ENCODE assay signal across 26 mouse cellular contexts in the genomic region with DNA sequence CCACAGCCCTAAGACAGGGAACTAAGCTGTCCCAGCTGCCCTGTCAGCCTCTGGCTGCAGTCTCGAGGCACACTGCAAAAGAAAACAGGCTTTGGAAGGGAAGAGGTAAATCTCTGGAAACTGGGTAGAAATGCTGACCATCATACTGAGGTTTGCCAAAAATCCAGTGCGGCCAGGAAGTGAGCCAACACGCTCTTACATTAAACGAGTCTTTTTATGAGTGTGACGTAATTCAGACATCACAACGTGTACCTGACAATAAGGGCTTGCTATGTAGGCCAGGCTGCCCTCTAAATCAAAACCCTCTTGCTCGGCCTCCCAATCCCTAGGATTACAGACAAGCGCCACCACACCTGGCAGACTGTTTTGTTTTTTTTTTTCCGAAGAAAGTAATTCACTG. TPM values are rescaled to one million over a fixed set of nuclear protein-coding genes. Genes with fewer than 3 reads are reported as not detected.
DNase-seq lines count a peak whose midpoint lies in the region; ATAC-seq and TF ChIP-seq lines count a peak whose summit lies in the region.
"Had no signal": no experiment of that assay in that cellular context is flagged by ENCODE, and none has a peak within 500 bp of the region (broad histone marks: within the 10 kb centered on the region; RNA-seq: fewer than 3 reads in every experiment).

No protein-coding gene starts in this region.

- no peaks in the 10 kb centered on the region for H3K36me3 ChIP-seq in lung, embryonic 14.5 days (ENCODE audit: insufficient read depth)
- H3K36me3 ChIP-seq in limb, embryonic 14.5 days (ENCODE audit: control insufficient read depth, insufficient read depth, low read length), result no peaks in the 10 kb centered on the region
- no peaks in the 10 kb centered on the region for H3K36me3 ChIP-seq in kidney, embryonic 16.5 days (ENCODE audit: insufficient read depth, low read length)
- H3K36me3 ChIP-seq: embryonic facial prominence, embryonic 10.5 days; embryonic facial prominence, embryonic 13.5 days; heart, embryonic 12.5 days; heart, embryonic 15.5 days; hindbrain, embryonic 12.5 days; hindbrain, embryonic 15.5 days had no signal

- no peaks in the 10 kb centered on the region for H3K9me3 ChIP-seq in lung, embryonic 14.5 days (ENCODE audit: low read depth, low read length)
- H3K9me3 ChIP-seq in limb, embryonic 14.5 days (ENCODE audit: control insufficient read depth, low read length), result no peaks in the 10 kb centered on the region
- no peaks in the 10 kb centered on the region for H3K9me3 ChIP-seq in kidney, embryonic 16.5 days (ENCODE audit: low read length)
- H3K9me3 ChIP-seq: embryonic facial prominence, embryonic 10.5 days; embryonic facial prominence, embryonic 13.5 days; heart, embryonic 12.5 days; heart, embryonic 15.5 days; hindbrain, embryonic 12.5 days; hindbrain, embryonic 15.5 days had no signal

- H3K9ac ChIP-seq in lung, embryonic 14.5 days, result no peak overlapping the region
- no peak overlapping the region for H3K9ac ChIP-seq in limb, embryonic 14.5 days (ENCODE audit: low read depth, low read length, severe bottlenecking)
- no peak overlapping the region for H3K9ac ChIP-seq in kidney, embryonic 16.5 days (replicated peaks; ENCODE audit: low read length)
- H3K9ac ChIP-seq: embryonic facial prominence, embryonic 13.5 days; forebrain, postnatal 0 days; heart, embryonic 12.5 days; heart, embryonic 15.5 days; hindbrain, embryonic 12.5 days; hindbrain, embryonic 15.5 days had no signal

- no peak overlapping the region for H3K4me3 ChIP-seq in lung, embryonic 14.5 days (ENCODE audit: low read depth, low read length)
- H3K4me3 ChIP-seq in limb, embryonic 14.5 days (replicated peaks; ENCODE audit: low read length), result no peak overlapping the region
- H3K4me3 ChIP-seq in kidney, embryonic 16.5 days (ENCODE audit: low read length), result no peak overlapping the region
- H3K4me3 ChIP-seq: embryonic facial prominence, embryonic 10.5 days; embryonic facial prominence, embryonic 13.5 days; erythroblast, embryonic 14.5 days; gastrocnemius, adult 2 months; heart, embryonic 12.5 days; heart, embryonic 15.5 days; hindbrain, embryonic 12.5 days; hindbrain, embryonic 15.5 days had no signal

- ATAC-seq in lung, embryonic 14.5 days (ENCODE audit: insufficient read depth), result no peak
- ATAC-seq in limb, embryonic 14.5 days (ENCODE audit: low FRiP score, low read depth), result no peak; the same call in 1 of the 2 replicates
- no peak for ATAC-seq in kidney, embryonic 16.5 days (ENCODE audit: low FRiP score, low TSS enrichment)
- ATAC-seq: forebrain, embryonic 14.5 days; forebrain, postnatal 0 days; Patski had no signal

- peak; percentile 39 for DNase-seq in lung, embryonic 14.5 days
- DNase-seq in lung, postnatal 10 days, result no peak
- DNase-seq in 416B (ENCODE audit: low read depth) (peak; percentile 50), NIH3T3 (ENCODE audit: low read depth) (peak; percentile 15)
- DNase-seq in limb, embryonic 14.5 days (ENCODE audit: low spot score), result peak; percentile 68
- no peak for DNase-seq in urinary bladder, postnatal 25 days (ENCODE audit: low spot score)
- DNase-seq: adrenal gland, postnatal 10 days; cerebellum, adult 11 months; cerebellum, adult 2 months; cerebellum, adult 9-11 months; cerebellum, postnatal 36 days; embryo, embryonic 11 days; forebrain, postnatal 0 days; gastrocnemius, adult 2 months; gastrocnemius, postnatal 25 days; heart, adult 18-20 months had no signal

- no peak overlapping the region for H3K27ac ChIP-seq in lung, embryonic 14.5 days (ENCODE audit: low read depth)
- H3K27ac ChIP-seq in limb, embryonic 14.5 days (replicated peaks; ENCODE audit: low read depth, low read length), result no peak overlapping the region; the same call in none of the 2 replicates
- no peak overlapping the region for H3K27ac ChIP-seq in kidney, embryonic 16.5 days (ENCODE audit: low read length)
- H3K27ac ChIP-seq: embryonic facial prominence, embryonic 10.5 days; embryonic facial prominence, embryonic 13.5 days; gastrocnemius, adult 2 months; heart, embryonic 15.5 days; hindbrain, embryonic 12.5 days; hindbrain, embryonic 15.5 days had no signal

- 56% methylated on average over 9 of the region's 9 CpGs for WGBS in lung, embryonic 14.5 days
- WGBS in limb, embryonic 14.5 days, result 25% methylated on average over 9 of the region's 9 CpGs
- WGBS in kidney, embryonic 16.5 days, result 37% methylated on average over 9 of the region's 9 CpGs

- no peaks in the 10 kb centered on the region for H3K27me3 ChIP-seq in lung, embryonic 14.5 days (ENCODE audit: insufficient read depth, low read length)
- no peaks in the 10 kb centered on the region for H3K27me3 ChIP-seq in limb, embryonic 14.5 days (ENCODE audit: control insufficient read depth, insufficient read depth, low read length)
- no peaks in the 10 kb centered on the region for H3K27me3 ChIP-seq in kidney, embryonic 16.5 days (ENCODE audit: insufficient read depth, low read length)
- H3K27me3 ChIP-seq: embryonic facial prominence, embryonic 13.5 days; heart, embryonic 12.5 days; heart, embryonic 15.5 days; hindbrain, embryonic 12.5 days; hindbrain, embryonic 15.5 days had no signal

- no peak for TF ChIP-seq CTCF in lung, embryonic 14.5 days (IDR thresholded peaks at IDR 0.05; ENCODE audit: low read depth)

- no peak overlapping the region for H3K4me2 ChIP-seq in lung, embryonic 14.5 days
- no peak overlapping the region for H3K4me2 ChIP-seq in limb, embryonic 14.5 days (replicated peaks; ENCODE audit: low read depth, low read length, severe bottlenecking)
- H3K4me2 ChIP-seq in kidney, embryonic 16.5 days (replicated peaks; ENCODE audit: low read depth, low read length), result no peak overlapping the region
- H3K4me2 ChIP-seq: embryonic facial prominence, embryonic 13.5 days; heart, embryonic 12.5 days; heart, embryonic 15.5 days; hindbrain, embryonic 12.5 days; hindbrain, embryonic 15.5 days had no signal

- H3K4me1 ChIP-seq in lung, embryonic 14.5 days (ENCODE audit: insufficient read depth), result no peaks in the 10 kb centered on the region
- H3K4me1 ChIP-seq in limb, embryonic 14.5 days (ENCODE audit: control insufficient read depth, insufficient read depth, low read length), result peaks cover 7% of the 10 kb centered on the region
- H3K4me1 ChIP-seq in kidney, embryonic 16.5 days (ENCODE audit: insufficient read depth, low read length), result no peaks in the 10 kb centered on the region
- H3K4me1 ChIP-seq: hindbrain, embryonic 12.5 days; hindbrain, embryonic 15.5 days had no signal

- no peak for TF ChIP-seq POLR2A in limb, embryonic 14.5 days (IDR thresholded peaks at IDR 0.05; ENCODE audit: borderline replicate concordance, extremely low read depth, insufficient read depth, insufficient read length)

RNA-seq across cellular contexts. Expression of a gene that starts 19.3 kb away (rescaled TPM):
- 1.5 and 1.8 TPM in 2 replicates for polyA plus RNA-seq in lung, embryonic 14.5 days (2014; fragmentation: Nextera tagmentation; extraction: Ambion mirVana)
- polyA plus RNA-seq in limb, embryonic 14.5 days (2012; rRNA removed), result 7.8 and 11.4 TPM in 2 replicates
- polyA plus RNA-seq in limb, embryonic 14.5 days (2014; fragmentation: Nextera tagmentation; extraction: Ambion mirVana), result 3.0 and 3.2 TPM in 2 replicates
- polyA plus RNA-seq in kidney, embryonic 16.5 days (2015; fragmentation: Nextera tagmentation; extraction: Ambion mirVana), result 1.0 and 1.2 TPM in 2 replicates
- polyA plus RNA-seq: erythroblast, embryonic 14.5 days had no signal

RNA-seq across cellular contexts. Expression of a gene that starts 20.2 kb away (rescaled TPM):
- polyA plus RNA-seq in lung, embryonic 14.5 days (2014; fragmentation: Nextera tagmentation; extraction: Ambion mirVana), result 39.4 and 44.2 TPM in 2 replicates
- 67.4 and 81.1 TPM in 2 replicates for polyA plus RNA-seq in limb, embryonic 14.5 days (2012; rRNA removed)
- 60.2 and 61.5 TPM in 2 replicates for polyA plus RNA-seq in limb, embryonic 14.5 days (2014; fragmentation: Nextera tagmentation; extraction: Ambion mirVana)
- polyA plus RNA-seq in kidney, embryonic 16.5 days (2015; fragmentation: Nextera tagmentation; extraction: Ambion mirVana), result 76.1 and 77.1 TPM in 2 replicates

RNA-seq across cellular contexts. Expression of a gene that starts 48.8 kb away (rescaled TPM):
- 46.8 and 47.9 TPM in 2 replicates for polyA plus RNA-seq in lung, embryonic 14.5 days (2014; fragmentation: Nextera tagmentation; extraction: Ambion mirVana)
- 71.3 and 93.1 TPM in 2 replicates for polyA plus RNA-seq in limb, embryonic 14.5 days (2012; rRNA removed)
- 67.1 and 71.4 TPM in 2 replicates for polyA plus RNA-seq in limb, embryonic 14.5 days (2014; fragmentation: Nextera tagmentation; extraction: Ambion mirVana)
- 50.0 and 52.6 TPM in 2 replicates for polyA plus RNA-seq in kidney, embryonic 16.5 days (2015; fragmentation: Nextera tagmentation; extraction: Ambion mirVana)

Comparison
In these comparisons a context has a peak if more than half of its experiments do, and no peak if none do; other contexts are left out.
1. DNase-seq: peak in lung, embryonic 14.5 days (single experiment), 416B (single experiment), NIH3T3 (single experiment) and limb, embryonic 14.5 days (single experiment); none in lung, postnatal 10 days (single experiment) and urinary bladder, postnatal 25 days (single experiment).